Mouse (Mus musculus) hindbrain, embryonic 14.5 days (tissue): ENCODE measurements around the gene Pde4c. TPM values are rescaled to one million over a fixed set of nuclear protein-coding genes. Genes with fewer than 3 reads are reported as not detected.

Experiments
- ATAC-seq: fragments of 200-750 bp; cut with Nextera tagmentation; 2 replicates; pipeline ENCODE4 v1.8.0; 2017; ENCODE audit warnings: moderate number of reproducible peaks, mild to moderate bottlenecking, moderate TSS enrichment, moderate library complexity; ENCODE audit not compliant: low FRiP score
- DNase-seq: peaks from one replicate; pipeline ENCODE4 v3.0.0-alpha.2; 2015; ENCODE audit warnings: low spot score
- H3K27ac ChIP-seq: fragments of 300-500 bp; sonication (generic); 2 replicates; pipeline ENCODE4 v1.5.1; 2014; ENCODE audit warnings: mild to moderate bottlenecking, moderate library complexity
- H3K27me3 ChIP-seq: fragments of 300-500 bp; sonication (generic); 2 replicates; pipeline ENCODE4 v1.6.1; 2014; ENCODE audit warnings: mild to moderate bottlenecking, low read length, mixed read lengths; ENCODE audit not compliant: control insufficient read depth, insufficient read depth
- H3K36me3 ChIP-seq: fragments of 300-500 bp; sonication (generic); replicated peaks from 2 replicates; pipeline ENCODE4 v1.6.1; 2014; ENCODE audit not compliant: control insufficient read depth, insufficient read depth
- H3K4me1 ChIP-seq: fragments of 300-500 bp; sonication (generic); replicated peaks from 2 replicates; pipeline ENCODE4 v1.6.1; 2014; ENCODE audit warnings: antibody characterized with exemption, low read length, mixed read lengths; ENCODE audit not compliant: control insufficient read depth, insufficient read depth
- H3K4me2 ChIP-seq: fragments of 300-500 bp; sonication (generic); replicated peaks from 2 replicates; pipeline ENCODE4 v1.6.1; 2014; ENCODE audit warnings: mild to moderate bottlenecking, moderate library complexity
- H3K4me3 ChIP-seq: fragments of 300-500 bp; sonication (generic); replicated peaks from 2 replicates; pipeline ENCODE4 v1.5.1; 2014; ENCODE audit warnings: mild to moderate bottlenecking, low read length
- H3K9ac ChIP-seq: fragments of 300-500 bp; sonication (generic); 2 replicates; pipeline ENCODE4 v1.6.1; 2014
- H3K9me3 ChIP-seq: fragments of 300-500 bp; sonication (generic); 2 replicates; pipeline ENCODE4 v1.6.1; 2016; ENCODE audit warnings: low read length; ENCODE audit not compliant: control insufficient read depth
- WGBS: fragments of 180-500 bp; shearing (Covaris S2); extraction: QIAGEN DNeasy Blood & Tissue Kit; methylation state at CpG from one replicate; pipeline ENCODE4 v1.1.7; 2014; 5-methylcytosine and 5-hydroxymethylcytosine counted together
- polyA plus RNA-seq: library from polyadenylated mRNA; unstranded; fragments of >200 nt; fragmentation: Nextera tagmentation; extraction: Ambion mirVana; gene quantifications from 2 replicates; pipeline ENCODE4 v1.2.1, GENCODE M21; 2014

Pde4c gene
- polyA plus RNA-seq, 1 experiment from 2014 or later: 0.32 TPM

DNA sequence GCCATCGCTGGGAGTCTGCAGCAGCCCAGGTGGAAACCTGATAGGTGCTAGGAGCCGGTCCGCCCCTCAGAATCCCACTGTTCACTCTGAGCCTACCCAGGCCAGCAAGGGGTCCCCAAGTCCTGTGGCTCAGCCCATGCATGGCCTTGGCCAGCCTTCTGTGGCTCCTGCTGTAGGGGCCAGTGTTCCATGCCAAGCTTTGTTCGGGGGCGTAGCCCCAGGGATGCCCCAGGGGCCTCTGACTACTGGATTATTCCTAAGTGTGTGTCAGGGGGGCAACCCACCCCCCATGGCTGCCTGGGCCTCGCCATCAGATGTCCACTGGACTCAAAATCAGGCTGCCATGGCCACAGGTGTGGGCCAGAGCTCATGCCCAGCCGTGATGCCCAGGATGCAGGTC is 9.5 kb upstream of the Pde4c start:
- H3K27ac ChIP-seq: no peak overlapping the region
- H3K9me3 ChIP-seq: no peaks in the 10 kb centered on the region
- no peak overlapping the region for H3K4me2 ChIP-seq
- H3K9ac ChIP-seq: no peak overlapping the region
- DNase-seq: no peak
- 80% methylated on average over 7 of the region's 7 CpGs for WGBS
- H3K4me3 ChIP-seq: no peak overlapping the region
- no peaks in the 10 kb centered on the region for H3K4me1 ChIP-seq
- no peak for ATAC-seq
- H3K36me3 ChIP-seq: no peaks in the 10 kb centered on the region
- no peaks in the 10 kb centered on the region for H3K27me3 ChIP-seq

DNA sequence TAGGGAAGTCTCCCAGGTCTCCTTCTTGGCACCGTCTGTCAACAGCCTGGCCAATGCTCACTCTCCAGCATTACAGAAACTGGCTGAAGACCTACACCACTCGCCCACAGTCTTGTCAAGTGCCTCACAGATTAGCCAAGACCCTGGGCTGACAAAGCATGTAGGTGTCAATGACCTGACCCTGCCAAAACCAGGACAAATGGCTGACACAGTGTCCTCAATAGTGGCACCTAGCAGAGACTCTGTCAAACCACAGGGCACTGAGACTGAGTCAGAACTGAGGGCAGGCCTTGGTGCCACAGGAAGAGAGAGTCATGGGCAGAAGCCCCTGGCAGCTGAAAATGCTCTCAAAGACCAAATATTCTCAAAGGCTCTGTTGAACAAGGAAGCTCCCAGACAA is 8.4 kb upstream of the Pde4c start:
- Histone ChIP-seq H3K9me3 (no peaks in the 10 kb centered on the region), H3K4me3 (no peak overlapping the region), H3K27me3 (no peaks in the 10 kb centered on the region), H3K27ac (no peak overlapping the region), H3K4me2 (no peak overlapping the region), H3K9ac (no peak overlapping the region), H3K36me3 (no peaks in the 10 kb centered on the region), H3K4me1 (no peaks in the 10 kb centered on the region)
- DNase-seq (no peak), ATAC-seq (no peak)
- 71% methylated on average over 2 of the region's 2 CpGs for WGBS

DNA sequence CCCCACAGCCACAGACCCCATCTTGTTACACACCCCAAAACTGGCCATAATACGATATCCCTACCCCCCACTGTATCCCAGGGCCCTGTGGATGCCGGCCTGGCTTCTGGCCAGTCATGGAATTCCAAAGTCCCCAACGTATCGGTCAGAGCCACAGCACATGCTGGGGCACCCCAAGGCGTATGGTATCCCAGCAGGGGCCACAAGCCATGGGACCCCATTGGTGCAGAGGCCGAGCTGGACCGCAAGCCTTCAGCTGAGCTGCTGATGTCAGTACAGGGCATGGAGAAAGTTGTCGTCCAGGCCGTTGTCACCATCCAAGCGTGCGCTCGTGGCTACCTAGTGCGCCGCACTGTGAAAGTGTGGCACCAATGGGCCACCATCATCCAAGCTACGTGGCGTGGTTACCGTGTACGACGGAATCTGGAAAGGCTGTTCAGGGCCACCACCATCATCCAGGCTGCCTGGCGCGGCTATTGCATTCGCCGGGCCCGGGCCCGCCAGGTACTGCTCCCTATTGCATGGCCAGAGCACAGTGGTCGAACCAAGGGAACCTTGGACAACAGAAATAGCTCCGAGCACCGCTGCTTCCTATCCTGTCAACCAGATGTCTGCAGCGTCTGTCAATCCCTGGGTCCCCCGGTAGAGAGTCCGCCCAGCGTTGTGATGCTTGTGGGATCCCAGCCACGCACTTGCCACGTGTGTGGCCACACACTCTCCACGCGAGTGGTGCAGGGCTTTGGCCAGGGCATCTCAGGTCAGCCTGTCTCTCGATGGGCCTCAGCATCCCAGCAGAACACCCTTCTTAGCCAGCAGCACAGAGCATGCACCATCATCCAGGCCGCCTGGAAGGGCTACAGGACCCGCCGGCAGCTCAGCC is 6.8 kb upstream of the Pde4c start:
- Histone ChIP-seq H3K27ac (no peak overlapping the region), H3K9me3 (no peaks in the 10 kb centered on the region), H3K4me1 (no peaks in the 10 kb centered on the region), H3K36me3 (no peaks in the 10 kb centered on the region), H3K4me2 (no peak overlapping the region), H3K27me3 (no peaks in the 10 kb centered on the region), H3K4me3 (no peak overlapping the region), H3K9ac (no peak overlapping the region)
- WGBS: 87% methylated on average over 40 of the region's 40 CpGs
- DNase-seq (no peak), ATAC-seq (no peak)

DNA sequence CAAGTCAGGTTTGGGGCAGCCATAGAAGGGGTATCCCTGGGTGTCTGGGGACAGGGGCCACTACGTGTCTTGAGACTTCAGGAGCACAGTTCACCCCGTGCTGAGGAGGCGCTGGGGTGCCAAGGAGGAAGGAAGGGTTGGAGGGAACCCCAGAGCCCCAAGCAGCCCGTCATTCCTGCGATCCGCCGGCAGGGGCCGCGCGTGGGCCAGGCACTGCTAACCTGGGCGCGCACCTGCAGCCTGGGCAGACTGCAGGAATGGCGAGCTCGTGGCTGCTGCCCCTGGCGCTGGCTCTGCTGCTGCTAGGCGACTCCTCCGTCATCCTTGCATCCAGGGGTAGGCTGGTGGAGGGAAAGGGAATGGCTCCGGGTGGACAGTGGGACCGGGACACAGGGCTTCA is 5.2 kb upstream of the Pde4c start, which contains the start of gene Gm3336:
Gene Gm3336, plus strand, starts transcription at position 247 of the 400 bp plus-strand sequence.
- no peaks in the 10 kb centered on the region for H3K27me3 ChIP-seq
- H3K9ac ChIP-seq: no peak within 1 kb of the TSS
- ATAC-seq: peak; percentile 21; the same call in 1 of the 2 replicates
- no peaks in the 10 kb centered on the region for H3K9me3 ChIP-seq
- no peaks in the 10 kb centered on the region for H3K36me3 ChIP-seq
- no peak within 1 kb of the TSS for H3K4me3 ChIP-seq
- H3K4me2 ChIP-seq: no peak within 1 kb of the TSS
- WGBS: 3% methylated on average over 19 of the region's 19 CpGs
- H3K4me1 ChIP-seq: no peaks in the 10 kb centered on the region
- no peak within 1 kb of the TSS for H3K27ac ChIP-seq
- no peak for DNase-seq

DNA sequence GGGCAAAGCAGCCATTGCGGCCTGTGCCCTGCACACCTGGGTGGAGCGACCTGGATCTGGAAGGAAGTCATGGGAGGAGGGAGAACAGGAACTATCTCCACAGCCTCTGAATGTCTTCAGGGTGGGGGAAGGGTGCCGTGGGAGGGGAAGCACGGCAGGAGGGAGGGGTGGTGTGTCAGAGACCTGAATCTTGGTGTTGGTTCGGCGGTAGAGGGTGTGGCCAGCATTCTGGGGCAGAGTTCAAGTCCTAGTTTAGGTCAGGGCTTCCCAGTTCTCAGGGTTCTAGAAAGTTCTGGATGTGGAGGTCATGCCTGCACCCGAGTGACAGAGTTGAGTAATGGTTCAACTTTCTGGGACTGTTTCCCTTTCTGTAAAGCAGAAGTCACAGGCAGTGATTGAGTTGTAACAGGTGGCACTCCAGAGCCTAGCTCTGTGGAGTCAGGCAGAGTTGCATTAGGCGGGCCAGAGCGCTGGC is 3.7 kb upstream of the Pde4c start:
- H3K27me3 ChIP-seq: no peaks in the 10 kb centered on the region
- no peaks in the 10 kb centered on the region for H3K4me1 ChIP-seq
- H3K27ac ChIP-seq: no peak overlapping the region
- no peaks in the 10 kb centered on the region for H3K9me3 ChIP-seq
- ATAC-seq (no peak), DNase-seq (no peak)
- H3K4me2 ChIP-seq: no peak overlapping the region
- WGBS: 69% methylated on average over 9 of the region's 9 CpGs
- H3K4me3 ChIP-seq: no peak overlapping the region
- H3K9ac ChIP-seq: no peak overlapping the region
- no peaks in the 10 kb centered on the region for H3K36me3 ChIP-seq

DNA sequence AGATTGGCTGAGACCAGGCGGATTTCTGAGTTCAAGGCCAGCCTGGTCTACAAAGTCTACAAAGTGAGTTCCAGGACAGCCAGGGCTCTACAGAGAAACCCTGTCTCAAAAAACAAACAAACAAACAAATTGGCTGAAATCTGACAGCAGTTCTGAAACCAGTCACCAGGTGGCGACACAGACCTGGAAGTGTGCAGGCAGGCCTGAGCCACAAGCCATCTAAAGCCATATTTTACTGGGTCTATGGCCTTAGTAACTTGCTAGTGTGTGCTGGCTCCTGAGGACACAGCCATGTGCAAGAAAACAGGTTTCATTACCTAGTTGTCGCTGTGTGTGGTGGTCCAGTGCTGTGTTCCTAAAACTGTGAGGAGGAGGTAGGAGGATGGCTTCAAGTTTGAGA is 2.8 kb upstream of the Pde4c start:
- Histone ChIP-seq H3K4me2 (no peak overlapping the region), H3K27ac (no peak overlapping the region), H3K9me3 (no peaks in the 10 kb centered on the region), H3K4me1 (no peaks in the 10 kb centered on the region), H3K27me3 (no peaks in the 10 kb centered on the region; the same call in 1 of the 2 replicates), H3K9ac (no peak overlapping the region), H3K4me3 (no peak overlapping the region), H3K36me3 (no peaks in the 10 kb centered on the region)
- ATAC-seq (no peak), DNase-seq (peak; percentile 89)
- 11% methylated on average over 3 of the region's 3 CpGs for WGBS

DNA sequence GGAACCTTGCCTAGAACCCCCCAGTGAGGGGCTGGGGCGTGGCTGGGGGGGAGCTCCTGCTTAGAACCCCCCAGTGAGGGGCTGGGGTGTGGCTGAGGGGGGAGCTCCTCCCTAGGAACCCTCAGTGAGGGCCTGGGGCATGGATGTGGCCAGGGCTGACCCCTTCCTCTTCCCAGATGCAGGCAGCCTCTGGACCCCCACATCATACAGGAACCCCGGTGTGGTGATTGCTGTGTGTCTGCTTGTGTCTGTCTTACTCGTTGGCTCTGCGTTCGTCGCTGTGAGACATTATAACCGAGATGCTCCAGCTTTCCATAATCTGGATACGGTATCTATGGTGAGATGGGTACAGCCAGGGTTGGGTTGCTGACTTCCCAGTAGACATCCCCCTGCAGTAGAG is 1.9 kb upstream of the Pde4c start:
- no peaks in the 10 kb centered on the region for H3K36me3 ChIP-seq
- DNase-seq (no peak), ATAC-seq (no peak)
- peaks cover 6% of the 10 kb centered on the region for H3K27me3 ChIP-seq
- H3K9ac ChIP-seq: no peak overlapping the region
- H3K4me1 ChIP-seq: no peaks in the 10 kb centered on the region
- WGBS: 87% methylated on average over 8 of the region's 8 CpGs
- H3K4me3 ChIP-seq: no peak overlapping the region
- no peak overlapping the region for H3K4me2 ChIP-seq
- H3K9me3 ChIP-seq: no peaks in the 10 kb centered on the region
- no peak overlapping the region for H3K27ac ChIP-seq

DNA sequence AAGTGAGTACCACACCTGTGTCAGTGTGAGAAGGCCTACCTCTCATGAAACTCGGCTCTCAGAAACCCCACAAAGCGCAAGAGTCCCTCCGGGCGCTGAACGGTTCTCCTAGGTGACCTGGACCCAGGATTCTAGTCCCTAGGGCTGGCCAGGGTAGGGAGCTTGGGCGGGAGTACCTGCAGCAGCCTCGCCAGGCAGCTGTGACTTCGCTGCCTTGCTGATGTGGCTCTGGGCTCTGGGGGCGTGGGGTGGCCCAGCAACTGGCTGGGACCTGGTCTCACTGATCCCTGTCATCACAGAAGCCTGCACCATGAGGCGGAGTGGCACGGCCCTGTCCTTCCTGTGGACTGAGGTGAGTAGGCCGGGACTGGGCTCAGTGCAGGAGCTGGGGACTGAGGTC is 696 bp downstream of the Pde4c start:
- Histone ChIP-seq H3K9ac (no peak overlapping the region), H3K4me3 (no peak overlapping the region), H3K4me2 (no peak overlapping the region), H3K9me3 (no peaks in the 10 kb centered on the region), H3K27ac (no peak overlapping the region), H3K36me3 (no peaks in the 10 kb centered on the region), H3K27me3 (peaks cover 23% of the 10 kb centered on the region), H3K4me1 (no peaks in the 10 kb centered on the region)
- 82% methylated on average over 12 of the region's 12 CpGs for WGBS
- no peak for ATAC-seq
- no peak for DNase-seq

DNA sequence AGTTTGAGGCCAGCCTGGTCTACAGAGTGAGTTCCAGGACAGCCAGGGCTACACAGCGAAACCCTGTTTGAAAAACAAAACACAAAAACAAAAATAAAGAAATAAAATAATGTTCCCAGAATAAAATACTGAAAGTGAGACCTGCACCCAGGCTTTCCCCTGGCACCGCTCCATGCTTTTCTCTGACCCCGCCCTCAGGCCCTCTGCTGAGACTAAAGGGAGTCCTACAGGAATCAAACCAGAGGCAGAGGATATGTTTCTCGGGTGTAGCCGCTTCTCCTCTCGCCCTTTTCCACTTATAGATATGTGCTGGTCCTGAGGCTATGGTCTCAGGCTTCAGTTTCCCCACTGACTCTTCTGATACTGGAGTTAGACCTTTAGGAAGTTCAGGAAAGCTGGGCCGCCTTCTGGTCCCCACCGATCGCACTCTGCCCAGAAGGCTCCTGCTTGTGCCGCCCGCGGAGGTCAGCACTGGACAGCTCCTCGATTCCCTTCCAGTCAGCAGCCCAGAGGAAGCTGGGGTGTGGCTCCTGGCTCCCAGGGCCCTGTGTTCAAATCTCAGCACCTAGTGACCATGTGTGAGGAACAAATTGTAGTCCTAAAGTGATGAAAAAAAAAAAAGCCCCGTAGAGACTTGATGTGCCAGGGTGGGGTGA is 2.4 kb downstream of the Pde4c start:
- no peak overlapping the region for H3K9ac ChIP-seq
- H3K27me3 ChIP-seq: peaks cover 39% of the 10 kb centered on the region
- H3K9me3 ChIP-seq: no peaks in the 10 kb centered on the region
- no peaks in the 10 kb centered on the region for H3K4me1 ChIP-seq
- WGBS: 29% methylated on average over 14 of the region's 14 CpGs
- no peak overlapping the region for H3K4me2 ChIP-seq
- no peak for DNase-seq
- no peak for ATAC-seq
- H3K27ac ChIP-seq: no peak overlapping the region
- no peak overlapping the region for H3K4me3 ChIP-seq
- H3K36me3 ChIP-seq: no peaks in the 10 kb centered on the region
